Mouse (Mus musculus): ENCODE measurements at regions not wholly inside any gene's neighbourhood (a gene's known extent, or its start where the extent isn't known, plus 50 kb on each side); places are given as distances from the start of the nearest gene placed in this dataset.
A peak's percentile ranks its signal among the peaks of the same experiment; 100 is the strongest.

GRCm38 (mm10) chr12:14088960-14089359, 62.9 kb downstream of the Fam84a start:
- DNase-seq (ENCODE audit: low spot score) = no peak

GRCm38 (mm10) chr12:14082771-14083170, 69.1 kb downstream of the Fam84a start:
- no peak for DNase-seq (ENCODE audit: low spot score)

GRCm38 (mm10) chr12:14079892-14080291, 72.0 kb downstream of the Fam84a start:
- no peak for DNase-seq (ENCODE audit: low spot score)

GRCm38 (mm10) chr12:14069049-14069448, 82.8 kb downstream of the Fam84a start:
- peak; percentile 35 for DNase-seq (ENCODE audit: low spot score)

- DNase-seq (ENCODE audit: low spot score) = peak; percentile 1
Measured at GRCm38 (mm10) chr12:14065401-14065800, 86.5 kb downstream of the Fam84a start.

- no peak for DNase-seq (ENCODE audit: low spot score)
Measured at GRCm38 (mm10) chr12:14063276-14063675, 88.6 kb downstream of the Fam84a start.

GRCm38 (mm10) chr12:14056116-14056515, 95.7 kb downstream of the Fam84a start:
- no peak for DNase-seq (ENCODE audit: low spot score)

- DNase-seq (ENCODE audit: low spot score) = no peak
Measured at GRCm38 (mm10) chr12:14032363-14032762, 119.5 kb downstream of the Fam84a start.

GRCm38 (mm10) chr12:14015271-14015670, 136.6 kb downstream of the Fam84a start:
- DNase-seq (ENCODE audit: low spot score) = peak; percentile 13

GRCm38 (mm10) chr12:14005991-14006390, 145.9 kb downstream of the Fam84a start:
- no peak for DNase-seq (ENCODE audit: low spot score)

- no peak for DNase-seq (ENCODE audit: low spot score)
Measured at GRCm38 (mm10) chr12:14001672-14002071, 150.2 kb downstream of the Fam84a start.

GRCm38 (mm10) chr12:13984396-13984776, 167.5 kb downstream of the Fam84a start:
- DNase-seq (ENCODE audit: low spot score) = no peak

GRCm38 (mm10) chr12:13983631-13984395, 168.0 kb downstream of the Fam84a start:
- DNase-seq (ENCODE audit: low spot score) = peak; percentile 18

- DNase-seq (ENCODE audit: low spot score) = no peak
Measured at GRCm38 (mm10) chr12:13964537-13964936, 187.3 kb downstream of the Fam84a start.

GRCm38 (mm10) chr12:13939494-13939893, 212.4 kb downstream of the Fam84a start:
- DNase-seq (ENCODE audit: low spot score) = no peak

- no peak for DNase-seq (ENCODE audit: low spot score)
Measured at GRCm38 (mm10) chr12:13921066-13921465, 230.8 kb downstream of the Fam84a start.

- no peak for DNase-seq (ENCODE audit: low spot score)
Measured at GRCm38 (mm10) chr12:13883317-13883716, 268.5 kb downstream of the Fam84a start.

- no peak for DNase-seq (ENCODE audit: low spot score)
Measured at GRCm38 (mm10) chr12:13869161-13869560, 282.7 kb downstream of the Fam84a start.

GRCm38 (mm10) chr12:13861226-13861625, 290.6 kb downstream of the Fam84a start:
- no peak for DNase-seq (ENCODE audit: low spot score)

- peak; percentile 9 for DNase-seq (ENCODE audit: low spot score)
Measured at GRCm38 (mm10) chr12:13844532-13845485, 307.0 kb downstream of the Fam84a start.

GRCm38 (mm10) chr12:13843423-13844080, 308.3 kb downstream of the Fam84a start:
- no peak for DNase-seq (ENCODE audit: low spot score)

GRCm38 (mm10) chr12:13841238-13841637, 310.6 kb downstream of the Fam84a start:
- DNase-seq (ENCODE audit: low spot score) = no peak

Data from lung, postnatal 25 days (tissue).